Mouse (Mus musculus): ENCODE measurements at regions not wholly inside any gene's neighbourhood (a gene's known extent, or its start where the extent isn't known, plus 50 kb on each side); places are given as distances from the start of the nearest gene placed in this dataset.
A peak's percentile ranks its signal among the peaks of the same experiment; 100 is the strongest.

GRCm38 (mm10) chr16:5444785-5445184 is 189.0 kb upstream of the Eef2kmt start:
- H3K4me1 ChIP-seq (replicated peaks) = no peaks in the 10 kb centered on the region
- no peak overlapping the region for H3K4me2 ChIP-seq
- H3K36me3 ChIP-seq = no peaks in the 10 kb centered on the region
- no peaks in the 10 kb centered on the region for H3K9me3 ChIP-seq
- H3K27ac ChIP-seq (replicated peaks) = no peak overlapping the region
- no peak overlapping the region for H3K4me3 ChIP-seq
- ATAC-seq (ENCODE audit: low FRiP score, low read depth) = no peak
- H3K27me3 ChIP-seq = no peaks in the 10 kb centered on the region
- H3K9ac ChIP-seq = no peak overlapping the region
- 75% methylated on average over 2 of the region's 2 CpGs for WGBS

DNA sequence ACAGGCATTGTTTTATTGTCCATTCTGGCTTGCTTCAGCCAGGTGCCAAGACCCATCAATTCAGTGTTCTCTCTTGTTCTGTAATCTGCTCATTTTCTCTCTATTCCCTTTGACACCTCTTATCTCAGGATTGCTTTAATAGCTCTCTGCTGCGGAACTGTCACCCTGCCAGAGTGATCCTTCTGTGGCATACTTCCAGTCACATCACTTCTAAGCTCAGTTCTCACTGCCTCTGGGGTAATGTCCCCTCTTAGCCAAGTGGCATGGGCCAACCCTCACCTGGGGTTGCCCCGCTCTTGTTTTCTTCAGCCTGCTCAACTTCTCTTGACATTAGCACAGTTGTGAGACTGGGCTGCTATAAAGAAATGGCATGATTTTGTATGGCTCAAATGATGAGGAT is 183.9 kb upstream of the Eef2kmt start:
- no peak for ATAC-seq (ENCODE audit: low FRiP score, low read depth)
- Histone ChIP-seq H3K4me1 (replicated peaks) (no peaks in the 10 kb centered on the region), H3K9ac (no peak overlapping the region), H3K27me3 (no peaks in the 10 kb centered on the region), H3K9me3 (no peaks in the 10 kb centered on the region), H3K36me3 (no peaks in the 10 kb centered on the region), H3K27ac (replicated peaks) (no peak overlapping the region), H3K4me3 (no peak overlapping the region), H3K4me2 (no peak overlapping the region)
- 86% methylated on average over 2 of the region's 2 CpGs for WGBS

DNA sequence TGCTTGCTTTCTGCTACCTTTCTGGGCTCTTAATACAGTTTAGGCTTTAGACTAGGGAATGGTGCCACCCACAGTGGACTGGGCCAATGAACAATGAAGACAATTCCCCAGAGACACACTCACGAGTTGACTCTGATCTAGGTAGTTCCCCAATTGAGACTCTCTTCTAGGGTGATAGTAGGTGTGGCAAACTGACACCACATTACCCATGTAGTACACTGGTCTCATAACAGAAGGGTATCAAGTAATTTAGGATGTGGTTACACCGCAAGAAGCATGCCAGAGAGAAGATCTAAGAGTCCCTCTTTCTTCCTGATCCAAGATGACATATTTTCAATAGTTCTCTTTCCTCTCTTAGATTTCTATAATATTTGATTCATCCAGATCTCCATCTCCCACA is 182.6 kb upstream of the Eef2kmt start:
- no peaks in the 10 kb centered on the region for H3K9me3 ChIP-seq
- 85% methylated on average over 2 of the region's 2 CpGs for WGBS
- H3K4me2 ChIP-seq = no peak overlapping the region
- H3K27me3 ChIP-seq = no peaks in the 10 kb centered on the region
- no peaks in the 10 kb centered on the region for H3K36me3 ChIP-seq
- ATAC-seq (ENCODE audit: low FRiP score, low read depth) = no peak
- H3K27ac ChIP-seq (replicated peaks) = no peak overlapping the region
- no peak overlapping the region for H3K4me3 ChIP-seq
- no peaks in the 10 kb centered on the region for H3K4me1 ChIP-seq (replicated peaks)
- no peak overlapping the region for H3K9ac ChIP-seq

- H3K4me2 ChIP-seq = no peak overlapping the region
- WGBS = 94% methylated on average over 5 of the region's 5 CpGs
- no peaks in the 10 kb centered on the region for H3K4me1 ChIP-seq (replicated peaks)
- no peak for ATAC-seq (ENCODE audit: low FRiP score, low read depth)
- no peaks in the 10 kb centered on the region for H3K27me3 ChIP-seq
- H3K36me3 ChIP-seq = no peaks in the 10 kb centered on the region
- no peak overlapping the region for H3K4me3 ChIP-seq
- no peak overlapping the region for H3K27ac ChIP-seq (replicated peaks)
- no peak overlapping the region for H3K9ac ChIP-seq
- H3K9me3 ChIP-seq = no peaks in the 10 kb centered on the region
Measured at GRCm38 (mm10) chr16:5431689-5432088, 175.9 kb upstream of the Eef2kmt start.

DNA sequence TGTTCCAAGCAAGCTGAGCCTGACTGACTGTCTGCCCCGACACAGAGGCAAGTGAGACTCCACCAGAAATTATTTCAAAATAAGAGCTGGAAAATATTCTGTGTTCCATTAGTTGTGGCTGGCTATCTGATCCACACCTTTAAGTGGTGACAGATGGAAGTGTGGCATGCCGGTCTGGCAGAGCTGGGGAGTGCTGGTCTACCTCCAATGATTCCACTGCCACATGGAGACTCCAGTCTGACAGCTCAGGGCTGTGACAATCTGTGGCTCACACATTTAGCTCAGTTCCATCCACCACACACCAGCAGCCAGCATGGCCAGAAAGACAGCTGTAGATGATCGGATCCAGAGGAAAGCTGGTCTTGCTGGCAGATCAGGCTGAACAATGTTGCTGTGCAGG is 175.3 kb upstream of the Eef2kmt start:
- no peak for ATAC-seq (ENCODE audit: low FRiP score, low read depth)
- no peaks in the 10 kb centered on the region for H3K9me3 ChIP-seq
- no peaks in the 10 kb centered on the region for H3K36me3 ChIP-seq
- no peak overlapping the region for H3K27ac ChIP-seq (replicated peaks)
- H3K4me3 ChIP-seq = no peak overlapping the region
- no peak overlapping the region for H3K4me2 ChIP-seq
- H3K27me3 ChIP-seq = no peaks in the 10 kb centered on the region
- no peak overlapping the region for H3K9ac ChIP-seq
- WGBS = 76% methylated on average over 3 of the region's 3 CpGs
- H3K4me1 ChIP-seq (replicated peaks) = no peaks in the 10 kb centered on the region

DNA sequence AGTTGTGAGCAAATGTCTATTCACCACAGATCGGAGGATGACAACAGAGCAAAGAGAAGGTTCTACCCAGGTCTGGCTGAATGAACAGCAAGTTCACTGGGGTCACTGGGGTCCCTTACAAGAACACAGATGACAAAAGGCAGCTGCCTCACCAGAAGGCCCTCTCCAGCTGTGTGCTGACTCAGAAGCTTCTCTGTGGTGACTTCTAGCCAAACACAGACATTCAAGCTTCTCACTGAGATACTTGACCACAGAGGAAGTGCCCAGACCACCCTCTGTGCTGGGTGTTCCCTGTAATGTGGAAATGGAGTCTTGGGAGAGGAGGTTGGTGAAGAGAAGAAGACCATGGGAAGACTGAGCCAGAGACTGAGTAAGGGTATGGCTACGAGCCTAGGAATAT is 173.7 kb upstream of the Eef2kmt start:
- Histone ChIP-seq H3K4me2 (no peak overlapping the region), H3K9me3 (no peaks in the 10 kb centered on the region), H3K27me3 (no peaks in the 10 kb centered on the region), H3K4me1 (replicated peaks) (no peaks in the 10 kb centered on the region), H3K27ac (replicated peaks) (no peak overlapping the region), H3K9ac (no peak overlapping the region), H3K4me3 (no peak overlapping the region), H3K36me3 (no peaks in the 10 kb centered on the region)
- 77% methylated on average over 2 of the region's 2 CpGs for WGBS
- ATAC-seq (ENCODE audit: low FRiP score, low read depth) = no peak

DNA sequence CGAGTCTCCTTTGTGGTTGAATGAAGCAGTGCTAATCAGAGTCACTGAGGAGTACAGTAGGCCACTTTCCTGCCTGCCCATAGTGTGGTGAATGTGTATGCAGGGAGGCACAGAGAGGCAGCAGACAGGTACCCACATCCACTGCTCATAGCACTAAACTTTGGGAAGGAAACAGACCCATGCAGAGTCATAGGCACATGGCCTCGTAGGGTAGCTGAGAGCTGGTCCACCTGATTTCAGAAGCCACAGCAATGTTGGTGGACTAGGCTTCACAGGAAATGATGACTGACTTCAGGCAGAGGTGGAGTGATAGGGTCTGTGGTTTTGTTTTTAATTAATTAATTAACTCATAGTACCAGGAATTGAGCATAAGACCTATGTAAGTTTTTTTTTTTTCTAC is 170.1 kb upstream of the Eef2kmt start:
- no peaks in the 10 kb centered on the region for H3K4me1 ChIP-seq (replicated peaks)
- 93% methylated on average over 2 of the region's 2 CpGs for WGBS
- no peaks in the 10 kb centered on the region for H3K9me3 ChIP-seq
- no peak overlapping the region for H3K27ac ChIP-seq (replicated peaks)
- no peak overlapping the region for H3K4me3 ChIP-seq
- no peaks in the 10 kb centered on the region for H3K27me3 ChIP-seq
- ATAC-seq (ENCODE audit: low FRiP score, low read depth) = no peak
- no peak overlapping the region for H3K9ac ChIP-seq
- H3K36me3 ChIP-seq = no peaks in the 10 kb centered on the region
- no peak overlapping the region for H3K4me2 ChIP-seq

DNA sequence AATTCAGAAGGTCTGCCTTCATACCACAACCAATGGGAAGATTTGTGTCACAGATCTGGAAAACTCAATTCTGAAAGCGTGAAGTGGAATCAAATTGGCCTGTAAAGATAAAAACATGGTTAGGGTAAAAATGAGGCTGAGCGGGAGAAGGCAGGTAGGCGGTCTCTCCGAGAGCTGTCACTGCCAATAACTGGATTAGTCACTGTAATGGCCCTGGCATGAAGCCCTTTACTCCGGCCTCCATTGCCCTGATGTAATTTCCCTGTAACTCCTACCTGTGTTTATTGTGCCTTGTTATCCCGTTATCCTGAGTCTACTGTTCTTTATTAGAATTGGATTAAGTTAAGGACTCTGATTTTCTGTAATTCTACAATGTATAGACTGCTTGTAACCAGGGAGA is 166.3 kb upstream of the Eef2kmt start:
- 80% methylated on average over 6 of the region's 6 CpGs for whole genome bisulfite sequencing
- Histone ChIP-seq H3K9ac (no peak overlapping the region), H3K4me2 (no peak overlapping the region), H3K27me3 (no peaks in the 10 kb centered on the region), H3K9me3 (no peaks in the 10 kb centered on the region), H3K36me3 (no peaks in the 10 kb centered on the region), H3K4me1 (replicated peaks) (peaks cover 4% of the 10 kb centered on the region; the same call in 1 of the 2 replicates), H3K27ac (replicated peaks) (no peak overlapping the region), H3K4me3 (no peak overlapping the region)
- ATAC-seq (ENCODE audit: low FRiP score, low read depth) = no peak

DNA sequence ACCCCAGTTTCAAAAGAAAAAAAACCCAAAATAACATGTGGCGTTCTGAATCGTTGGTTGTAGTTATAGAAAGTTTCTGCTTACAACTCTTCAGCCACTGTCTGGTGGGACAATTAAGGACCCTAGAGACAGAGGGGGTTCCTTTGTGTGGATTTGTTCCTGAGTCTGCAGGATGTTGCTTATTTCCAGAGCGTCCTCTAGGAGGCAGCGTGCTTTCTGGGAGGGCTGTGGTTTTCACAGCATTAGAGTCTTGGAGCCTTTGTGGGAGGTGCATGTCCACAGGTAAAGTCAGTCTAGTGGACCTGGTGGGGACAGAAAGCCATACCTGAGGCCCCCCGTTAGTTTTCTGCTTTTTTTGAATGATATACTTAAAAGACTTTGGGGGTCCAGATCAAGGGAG is 165.8 kb upstream of the Eef2kmt start:
- 79% methylated on average over 5 of the region's 5 CpGs for WGBS
- no peaks in the 10 kb centered on the region for H3K9me3 ChIP-seq

GRCm38 (mm10) chr16:5419467-5419866 is 163.7 kb upstream of the Eef2kmt start:
- ATAC-seq (ENCODE audit: low FRiP score, low read depth) = no peak
- WGBS = 85% methylated on average over 3 of the region's 3 CpGs
- no peak overlapping the region for H3K27ac ChIP-seq (replicated peaks)
- H3K9me3 ChIP-seq = no peaks in the 10 kb centered on the region
- H3K4me1 ChIP-seq (replicated peaks) = peaks cover 4% of the 10 kb centered on the region; the same call in 1 of the 2 replicates
- no peaks in the 10 kb centered on the region for H3K27me3 ChIP-seq
- no peaks in the 10 kb centered on the region for H3K36me3 ChIP-seq
- no peak overlapping the region for H3K4me3 ChIP-seq
- H3K4me2 ChIP-seq = no peak overlapping the region
- H3K9ac ChIP-seq = no peak overlapping the region

More for the DNA sequence above, 165.8 kb upstream of the Eef2kmt start:
- H3K27ac ChIP-seq (replicated peaks) = no peak overlapping the region
- H3K4me3 ChIP-seq = no peak overlapping the region
- peaks cover 4% of the 10 kb centered on the region; the same call in 1 of the 2 replicates for H3K4me1 ChIP-seq (replicated peaks)
- H3K9ac ChIP-seq = no peak overlapping the region
- H3K27me3 ChIP-seq = no peaks in the 10 kb centered on the region
- ATAC-seq (ENCODE audit: low FRiP score, low read depth) = no peak
- no peak overlapping the region for H3K4me2 ChIP-seq
- H3K36me3 ChIP-seq = no peaks in the 10 kb centered on the region

GRCm38 (mm10) chr16:5418462-5419197 is 162.8 kb upstream of the Eef2kmt start:
- H3K9me3 ChIP-seq = no peaks in the 10 kb centered on the region
- H3K4me1 ChIP-seq (replicated peaks) = peaks cover 4% of the 10 kb centered on the region; the same call in 1 of the 2 replicates
- ATAC-seq (ENCODE audit: low FRiP score, low read depth) = peak; percentile 75; the same call in 1 of the 2 replicates
- no peak overlapping the region for H3K9ac ChIP-seq
- no peak overlapping the region for H3K4me2 ChIP-seq
- H3K4me3 ChIP-seq = no peak overlapping the region
- H3K27me3 ChIP-seq = no peaks in the 10 kb centered on the region
- 57% methylated on average over 4 of the region's 4 CpGs for WGBS
- H3K36me3 ChIP-seq = no peaks in the 10 kb centered on the region
- H3K27ac ChIP-seq (replicated peaks) = no peak overlapping the region

GRCm38 (mm10) chr16:5415310-5415709 is 159.5 kb upstream of the Eef2kmt start:
- no peak overlapping the region for H3K27ac ChIP-seq (replicated peaks)
- no peak overlapping the region for H3K9ac ChIP-seq
- no peaks in the 10 kb centered on the region for H3K36me3 ChIP-seq
- no peak overlapping the region for H3K4me3 ChIP-seq
- peaks cover 4% of the 10 kb centered on the region; the same call in 1 of the 2 replicates for H3K4me1 ChIP-seq (replicated peaks)
- H3K4me2 ChIP-seq = no peak overlapping the region
- no peaks in the 10 kb centered on the region for H3K9me3 ChIP-seq
- 78% methylated on average over 4 of the region's 4 CpGs for WGBS
- no peaks in the 10 kb centered on the region for H3K27me3 ChIP-seq
- ATAC-seq (ENCODE audit: low FRiP score, low read depth) = no peak

DNA sequence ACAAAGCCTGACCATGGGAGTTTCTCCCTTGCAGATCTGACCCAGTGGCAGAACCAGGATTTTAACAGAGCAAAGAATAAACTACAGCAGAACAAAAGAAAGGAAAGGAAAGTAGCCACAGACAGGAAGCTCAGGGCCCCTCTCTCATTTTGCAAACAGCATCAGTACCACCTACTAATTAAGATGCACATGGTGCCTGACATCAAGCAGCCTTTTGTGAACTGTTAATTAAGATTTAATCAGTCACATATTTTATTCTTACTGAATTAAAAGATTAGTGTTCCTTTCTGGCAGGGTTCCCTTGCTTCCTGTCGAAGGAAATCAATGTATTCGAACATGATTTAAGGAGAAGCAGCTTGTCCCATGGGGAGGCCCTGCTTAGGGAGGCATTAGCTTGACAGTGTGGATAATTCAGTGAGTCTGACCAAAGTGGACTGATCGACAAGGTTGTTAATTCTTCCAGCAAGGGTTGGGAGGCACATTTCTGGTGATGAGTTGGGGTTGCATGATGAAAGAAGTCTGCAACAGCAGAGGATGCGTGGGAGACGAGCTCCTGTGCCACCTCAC is 156.1 kb upstream of the Eef2kmt start:
- Histone ChIP-seq H3K9ac (no peak overlapping the region), H3K9me3 (no peaks in the 10 kb centered on the region), H3K27ac (replicated peaks) (no peak overlapping the region), H3K4me1 (replicated peaks) (no peaks in the 10 kb centered on the region), H3K4me2 (no peak overlapping the region), H3K36me3 (no peaks in the 10 kb centered on the region), H3K27me3 (no peaks in the 10 kb centered on the region), H3K4me3 (no peak overlapping the region)
- ATAC-seq (ENCODE audit: low FRiP score, low read depth) = no peak
- 43% methylated on average over 5 of the region's 5 CpGs for WGBS

Data from hindbrain, embryonic 15.5 days (tissue).